Mouse (Mus musculus) kidney, adult 11 months (tissue): ENCODE measurements at regions not wholly inside any gene's neighbourhood (a gene's known extent, or its start where the extent isn't known, plus 50 kb on each side); places are given as distances from the start of the nearest gene placed in this dataset.

ENCODE experiments used
- DNase-seq: peaks from one replicate; pipeline ENCODE4 v3.0.0; 2022

GRCm38 (mm10) chr11:111599456-111599855, 533.5 kb downstream of the Kcnj2 start:
- no peak for DNase-seq

GRCm38 (mm10) chr11:111605146-111605545, 539.2 kb downstream of the Kcnj2 start:
- DNase-seq = no peak

- no peak for DNase-seq
Measured at GRCm38 (mm10) chr11:111610522-111611015, 544.6 kb downstream of the Kcnj2 start.

GRCm38 (mm10) chr11:111643603-111644002, 577.6 kb downstream of the Kcnj2 start:
- no peak for DNase-seq

GRCm38 (mm10) chr11:111652882-111653281, 586.9 kb downstream of the Kcnj2 start:
- no peak for DNase-seq

GRCm38 (mm10) chr11:111657778-111658177, 591.8 kb downstream of the Kcnj2 start:
- no peak for DNase-seq

GRCm38 (mm10) chr11:111658362-111659309, 592.7 kb downstream of the Kcnj2 start:
- no peak for DNase-seq

- DNase-seq = no peak
Measured at GRCm38 (mm10) chr11:111663269-111663668, 597.3 kb downstream of the Kcnj2 start.

GRCm38 (mm10) chr11:111666336-111666735, 600.4 kb downstream of the Kcnj2 start:
- DNase-seq = no peak

DNA sequence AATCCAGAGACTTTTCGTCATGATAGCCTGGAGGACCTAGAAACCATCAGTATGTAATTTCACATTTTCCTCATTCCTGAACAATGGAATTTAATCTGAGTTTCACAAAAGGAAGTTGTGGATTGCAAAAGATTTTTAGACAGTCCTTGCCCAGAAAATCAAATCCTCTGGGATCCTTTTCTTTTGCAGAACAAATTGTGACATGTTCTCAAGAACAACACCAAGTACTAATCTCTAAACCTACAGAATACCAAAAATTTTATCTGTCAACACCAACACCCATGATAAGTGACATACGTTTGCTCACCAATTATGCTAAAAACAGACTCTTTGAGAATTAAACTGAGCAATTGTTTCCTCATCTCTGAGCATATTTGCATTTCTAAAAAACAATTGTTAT, 605.9 kb downstream of the Kcnj2 start:
- DNase-seq = no peak

GRCm38 (mm10) chr11:111675673-111676072, 609.7 kb downstream of the Kcnj2 start:
- no peak for DNase-seq

DNA sequence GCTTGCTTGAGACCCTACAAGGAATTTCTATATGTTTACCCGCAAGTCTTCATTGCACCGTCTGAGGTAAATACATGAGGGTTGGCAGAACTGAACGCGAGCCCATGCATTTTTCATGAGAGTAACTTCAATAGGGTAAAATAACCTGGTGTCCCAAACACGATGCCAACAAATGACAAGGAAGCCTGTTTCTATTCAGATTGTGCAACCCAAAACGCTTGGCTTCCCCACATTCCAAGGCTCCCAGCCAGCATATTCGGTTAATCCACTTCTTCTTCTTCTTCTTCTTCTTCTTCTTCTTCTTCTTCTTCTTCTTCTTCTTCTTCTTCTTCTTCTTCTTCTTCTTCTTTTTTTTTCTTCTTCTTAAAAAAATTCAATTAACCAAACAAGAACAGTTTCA, 616.4 kb downstream of the Kcnj2 start:
- no peak for DNase-seq

DNA sequence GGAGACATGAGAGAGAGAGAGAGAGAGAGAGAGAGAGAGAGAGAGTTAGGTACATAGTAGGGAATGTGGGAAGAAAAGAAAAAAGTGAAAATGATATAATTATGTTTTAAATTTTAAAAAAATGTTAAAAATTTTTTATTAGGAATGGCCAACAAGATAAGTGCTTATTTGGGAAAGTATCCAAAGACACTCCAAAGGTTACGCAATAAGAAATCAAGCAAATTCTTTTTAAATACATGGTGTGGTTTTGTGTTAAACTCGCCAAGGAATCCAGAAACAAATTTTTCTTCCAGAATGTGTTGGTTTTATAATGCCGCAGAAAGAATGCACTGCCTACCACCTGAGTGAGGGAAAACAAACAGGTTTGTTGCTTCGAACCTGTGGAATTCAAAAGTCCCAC, 617.9 kb downstream of the Kcnj2 start:
- no peak for DNase-seq

DNA sequence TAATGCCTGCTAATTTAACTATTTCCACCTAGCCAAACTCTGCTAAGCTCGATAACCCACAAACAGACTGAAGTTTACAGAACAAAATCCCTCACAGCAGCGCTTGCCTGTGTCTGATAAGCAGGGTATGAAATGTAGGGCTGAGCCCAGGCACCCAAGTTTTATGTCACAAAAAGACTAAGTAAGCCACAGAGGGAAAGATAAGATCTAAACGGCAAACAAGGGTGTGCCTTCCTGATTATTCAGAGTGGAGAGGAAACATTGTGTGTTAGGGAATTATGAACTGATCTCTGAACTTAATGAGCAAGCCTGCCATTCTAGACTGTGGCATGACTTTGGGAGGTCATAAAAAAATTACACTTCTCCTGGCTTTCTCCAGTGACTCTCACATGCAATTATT, 621.8 kb downstream of the Kcnj2 start:
- no peak for DNase-seq

DNA sequence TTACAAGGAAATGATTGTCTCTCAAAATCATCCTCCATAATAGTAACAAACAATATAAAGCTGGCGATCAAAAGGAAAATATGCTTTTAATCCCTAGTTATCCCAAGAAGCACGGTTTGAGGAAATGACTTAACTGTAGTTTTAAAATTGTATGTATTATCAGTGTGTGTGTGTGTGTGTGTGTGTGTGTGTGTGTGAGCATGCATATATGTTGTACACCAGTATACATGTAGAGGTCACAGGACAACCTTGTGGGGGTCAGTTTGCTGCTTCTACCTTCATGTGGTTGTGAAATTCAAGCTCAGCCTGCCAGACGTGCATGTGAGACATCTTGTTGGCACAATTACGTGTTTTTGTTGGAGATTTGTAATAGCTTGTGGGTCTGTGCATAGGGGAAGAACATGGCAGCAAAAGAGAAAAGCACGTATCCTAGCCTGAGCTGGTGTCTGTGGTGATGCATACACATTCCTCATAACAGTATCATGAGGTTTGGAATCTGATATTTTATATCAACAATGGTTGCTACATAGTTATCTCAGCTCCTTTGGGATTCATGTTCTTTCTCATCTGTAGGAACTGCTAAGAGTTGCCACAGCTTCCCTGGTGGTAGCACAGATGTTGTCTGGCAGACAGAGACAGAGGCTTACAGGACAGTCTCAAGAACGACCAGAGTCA, 622.4 kb downstream of the Kcnj2 start:
- DNase-seq = no peak

DNA sequence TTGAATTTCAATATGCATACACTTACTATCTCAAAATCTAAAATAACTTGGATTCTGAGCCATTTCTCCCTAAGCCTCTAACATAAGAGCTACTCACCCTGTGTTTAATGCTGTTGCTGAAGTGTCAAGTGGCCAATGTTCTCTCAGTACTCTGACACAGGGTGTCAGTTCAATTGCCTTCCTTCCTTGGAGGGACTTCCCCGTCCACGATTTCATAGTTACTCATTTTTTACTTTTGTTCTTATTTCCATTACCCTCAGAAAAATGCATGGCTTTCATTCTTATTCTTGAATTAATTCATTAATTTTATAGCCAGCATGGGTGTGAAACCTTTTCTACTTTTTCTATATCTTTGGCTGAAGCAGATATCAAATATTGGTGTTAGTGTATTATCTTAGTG, 623.9 kb downstream of the Kcnj2 start:
- no peak for DNase-seq

DNA sequence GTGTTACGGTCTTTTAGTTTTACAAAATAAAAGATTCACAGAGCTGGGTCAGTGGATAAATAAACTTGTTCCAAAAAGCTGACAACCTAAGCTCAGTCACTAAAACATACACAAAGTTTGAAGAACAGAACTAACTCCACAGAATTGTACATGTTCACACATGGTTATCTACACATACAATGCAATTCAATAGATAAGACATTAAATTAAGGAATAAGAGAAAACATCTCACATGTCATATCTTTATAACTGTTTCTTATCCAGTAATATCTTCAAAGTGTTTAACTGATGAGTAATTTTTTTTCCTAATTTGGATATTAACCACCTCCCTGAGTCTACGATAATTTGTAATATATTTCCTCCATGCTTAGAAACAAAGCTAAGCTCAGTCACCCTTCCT, 625.5 kb downstream of the Kcnj2 start:
- DNase-seq = no peak

- no peak for DNase-seq
Measured at GRCm38 (mm10) chr11:111696668-111697067, 630.7 kb downstream of the Kcnj2 start.

- DNase-seq = no peak
Measured at GRCm38 (mm10) chr11:111699862-111700261, 633.9 kb downstream of the Kcnj2 start.

- DNase-seq = no peak
Measured at GRCm38 (mm10) chr11:111706882-111707281, 640.9 kb downstream of the Kcnj2 start.

DNA sequence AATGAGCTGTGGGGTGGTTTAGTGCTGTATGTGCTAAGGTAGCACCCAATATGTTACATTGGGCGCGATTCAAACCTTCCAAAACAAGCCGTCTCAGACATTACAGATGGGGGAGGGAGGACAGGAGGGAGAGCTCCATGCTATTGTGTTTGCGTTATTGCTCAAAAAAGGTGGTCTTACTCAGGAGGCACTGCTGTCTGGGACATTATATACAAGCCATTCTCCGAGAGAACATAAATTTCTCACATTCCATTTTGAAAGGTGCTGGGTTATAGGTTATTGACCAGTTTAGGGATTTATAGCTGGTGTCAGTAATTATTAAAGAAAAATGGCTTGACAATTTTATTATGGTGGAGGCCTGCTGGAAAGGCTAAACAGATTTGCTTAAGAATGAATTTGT, 649.4 kb downstream of the Kcnj2 start:
- no peak for DNase-seq

- DNase-seq = no peak
Measured at GRCm38 (mm10) chr11:111722276-111722675, 656.3 kb downstream of the Kcnj2 start.

GRCm38 (mm10) chr11:111728148-111728547, 662.2 kb downstream of the Kcnj2 start:
- DNase-seq = no peak

GRCm38 (mm10) chr11:111732096-111732495, 666.1 kb downstream of the Kcnj2 start:
- no peak for DNase-seq
